Mouse (Mus musculus): ENCODE measurements around the gene Nfkb1.
A peak's percentile ranks its signal among the peaks of the same experiment; 100 is the strongest.

The Nfkb1 gene

GRCm38 (mm10) chr3:135667084-135667483, 24.3 kb downstream of the Nfkb1 start:
- peaks cover 8% of the 10 kb centered on the region for H3K36me3 ChIP-seq (ENCODE audit: control insufficient read depth, insufficient read depth, low read length, poor library complexity, severe bottlenecking)
- no peak for DNase-seq (ENCODE audit: low read depth, low spot score)
- no peaks in the 10 kb centered on the region for H3K27me3 ChIP-seq (ENCODE audit: control insufficient read depth, insufficient read depth, low read length, poor library complexity, severe bottlenecking)

- no peak for DNase-seq (ENCODE audit: low read depth, low spot score)
- peaks cover 9% of the 10 kb centered on the region for H3K36me3 ChIP-seq (ENCODE audit: control insufficient read depth, insufficient read depth, low read length, poor library complexity, severe bottlenecking)
- H3K27me3 ChIP-seq (ENCODE audit: control insufficient read depth, insufficient read depth, low read length, poor library complexity, severe bottlenecking): no peaks in the 10 kb centered on the region
Observed at GRCm38 (mm10) chr3:135665777-135666259, 25.5 kb downstream of the Nfkb1 start.

- DNase-seq (ENCODE audit: low read depth, low spot score): no peak
- Histone ChIP-seq H3K27me3 (ENCODE audit: control insufficient read depth, insufficient read depth, low read length, poor library complexity, severe bottlenecking) (no peaks in the 10 kb centered on the region), H3K36me3 (ENCODE audit: control insufficient read depth, insufficient read depth, low read length, poor library complexity, severe bottlenecking) (peaks cover 14% of the 10 kb centered on the region)
Observed at GRCm38 (mm10) chr3:135662139-135662864, 29.0 kb downstream of the Nfkb1 start.

GRCm38 (mm10) chr3:135661707-135662106, 29.6 kb downstream of the Nfkb1 start:
- no peaks in the 10 kb centered on the region for H3K27me3 ChIP-seq (ENCODE audit: control insufficient read depth, insufficient read depth, low read length, poor library complexity, severe bottlenecking)
- peaks cover 13% of the 10 kb centered on the region for H3K36me3 ChIP-seq (ENCODE audit: control insufficient read depth, insufficient read depth, low read length, poor library complexity, severe bottlenecking)
- DNase-seq (ENCODE audit: low read depth, low spot score): no peak

GRCm38 (mm10) chr3:135658540-135659097, 32.7 kb downstream of the Nfkb1 start:
- no peak for DNase-seq (ENCODE audit: low read depth, low spot score)
- H3K36me3 ChIP-seq (ENCODE audit: control insufficient read depth, insufficient read depth, low read length, poor library complexity, severe bottlenecking): peaks cover 15% of the 10 kb centered on the region
- no peaks in the 10 kb centered on the region for H3K27me3 ChIP-seq (ENCODE audit: control insufficient read depth, insufficient read depth, low read length, poor library complexity, severe bottlenecking)

- Histone ChIP-seq H3K27me3 (ENCODE audit: control insufficient read depth, insufficient read depth, low read length, poor library complexity, severe bottlenecking) (no peaks in the 10 kb centered on the region), H3K36me3 (ENCODE audit: control insufficient read depth, insufficient read depth, low read length, poor library complexity, severe bottlenecking) (peaks cover 11% of the 10 kb centered on the region; the same call in 1 of the 2 replicates)
- DNase-seq (ENCODE audit: low read depth, low spot score): no peak
Observed at GRCm38 (mm10) chr3:135656156-135656555, 35.2 kb downstream of the Nfkb1 start.

GRCm38 (mm10) chr3:135650773-135651555, 40.4 kb downstream of the Nfkb1 start:
- H3K36me3 ChIP-seq (ENCODE audit: control insufficient read depth, insufficient read depth, low read length, poor library complexity, severe bottlenecking): peaks cover 22% of the 10 kb centered on the region
- DNase-seq (ENCODE audit: low read depth, low spot score): no peak

GRCm38 (mm10) chr3:135649809-135650208, 41.5 kb downstream of the Nfkb1 start:
- no peak for DNase-seq (ENCODE audit: low read depth, low spot score)
- H3K36me3 ChIP-seq (ENCODE audit: control insufficient read depth, insufficient read depth, low read length, poor library complexity, severe bottlenecking): peaks cover 24% of the 10 kb centered on the region
- no peaks in the 10 kb centered on the region for H3K27me3 ChIP-seq (ENCODE audit: control insufficient read depth, insufficient read depth, low read length, poor library complexity, severe bottlenecking)

More at GRCm38 (mm10) chr3:135650773-135651555, 40.4 kb downstream of the Nfkb1 start:
- no peaks in the 10 kb centered on the region for H3K27me3 ChIP-seq (ENCODE audit: control insufficient read depth, insufficient read depth, low read length, poor library complexity, severe bottlenecking)

- Histone ChIP-seq H3K27me3 (ENCODE audit: control insufficient read depth, insufficient read depth, low read length, poor library complexity, severe bottlenecking) (no peaks in the 10 kb centered on the region), H3K36me3 (ENCODE audit: control insufficient read depth, insufficient read depth, low read length, poor library complexity, severe bottlenecking) (peaks cover 21% of the 10 kb centered on the region)
- no peak for DNase-seq (ENCODE audit: low read depth, low spot score)
Observed at GRCm38 (mm10) chr3:135648501-135648900, 42.8 kb downstream of the Nfkb1 start.

- peaks cover 25% of the 10 kb centered on the region for H3K36me3 ChIP-seq (ENCODE audit: control insufficient read depth, insufficient read depth, low read length, poor library complexity, severe bottlenecking)
- no peaks in the 10 kb centered on the region for H3K27me3 ChIP-seq (ENCODE audit: control insufficient read depth, insufficient read depth, low read length, poor library complexity, severe bottlenecking)
- DNase-seq (ENCODE audit: low read depth, low spot score): no peak
Observed at GRCm38 (mm10) chr3:135646622-135647021, 44.7 kb downstream of the Nfkb1 start.

- DNase-seq (ENCODE audit: low read depth, low spot score): no peak
- Histone ChIP-seq H3K36me3 (ENCODE audit: control insufficient read depth, insufficient read depth, low read length, poor library complexity, severe bottlenecking) (peaks cover 25% of the 10 kb centered on the region), H3K27me3 (ENCODE audit: control insufficient read depth, insufficient read depth, low read length, poor library complexity, severe bottlenecking) (no peaks in the 10 kb centered on the region)
Observed at GRCm38 (mm10) chr3:135644971-135645370, 46.4 kb downstream of the Nfkb1 start.

- no peak for DNase-seq (ENCODE audit: low read depth, low spot score)
- peaks cover 13% of the 10 kb centered on the region for H3K36me3 ChIP-seq (ENCODE audit: control insufficient read depth, insufficient read depth, low read length, poor library complexity, severe bottlenecking)
- H3K27me3 ChIP-seq (ENCODE audit: control insufficient read depth, insufficient read depth, low read length, poor library complexity, severe bottlenecking): no peaks in the 10 kb centered on the region
Observed at GRCm38 (mm10) chr3:135641623-135641915, 49.8 kb downstream of the Nfkb1 start.

- DNase-seq (ENCODE audit: low read depth, low spot score): no peak
- Histone ChIP-seq H3K27me3 (ENCODE audit: control insufficient read depth, insufficient read depth, low read length, poor library complexity, severe bottlenecking) (no peaks in the 10 kb centered on the region), H3K36me3 (ENCODE audit: control insufficient read depth, insufficient read depth, low read length, poor library complexity, severe bottlenecking) (peaks cover 13% of the 10 kb centered on the region)
Observed at GRCm38 (mm10) chr3:135640856-135641622, 50.3 kb downstream of the Nfkb1 start.

- H3K27me3 ChIP-seq (ENCODE audit: control insufficient read depth, insufficient read depth, low read length, poor library complexity, severe bottlenecking): no peaks in the 10 kb centered on the region
- peak; percentile 17 for DNase-seq (ENCODE audit: low read depth, low spot score)
- peaks cover 11% of the 10 kb centered on the region for H3K36me3 ChIP-seq (ENCODE audit: control insufficient read depth, insufficient read depth, low read length, poor library complexity, severe bottlenecking)
Observed at GRCm38 (mm10) chr3:135640203-135640602, 51.1 kb downstream of the Nfkb1 start.
